In the genomic region with DNA sequence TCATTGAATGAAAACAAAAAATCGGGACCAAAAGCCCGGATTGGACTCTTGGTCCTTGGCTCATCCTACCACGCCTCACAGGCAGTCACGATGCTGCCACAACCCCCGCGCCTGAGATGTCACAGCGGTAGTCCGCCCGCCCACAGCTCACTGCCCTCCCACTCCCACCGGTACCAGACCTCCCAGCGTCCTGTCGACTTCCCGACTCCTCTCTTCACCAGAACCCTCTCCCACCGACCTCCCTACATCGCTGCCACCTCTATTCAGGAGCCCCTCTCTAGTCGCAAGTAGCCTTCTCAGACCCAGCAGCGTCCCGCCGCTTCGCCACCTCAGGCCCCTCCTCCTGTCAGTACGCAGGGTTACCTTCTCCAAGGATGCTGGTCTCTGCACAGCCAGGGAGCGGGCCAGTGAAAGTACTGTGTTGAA, we compare ENCODE assay signal across 7 mouse cellular contexts. TPM values are rescaled to one million over a fixed set of nuclear protein-coding genes. Genes with fewer than 3 reads are reported as not detected.
DNase-seq lines count a peak whose midpoint lies in the region; ATAC-seq and TF ChIP-seq lines count a peak whose summit lies in the region.

No protein-coding gene starts in this region.

- H3K27me3 ChIP-seq in hindbrain, embryonic 11.5 days (ENCODE audit: control insufficient read depth, insufficient read depth, low read length) = no peaks in the 10 kb centered on the region
- no peaks in the 10 kb centered on the region for H3K27me3 ChIP-seq in lung, embryonic 14.5 days (ENCODE audit: insufficient read depth, low read length)

- H3K9me3 ChIP-seq in hindbrain, embryonic 11.5 days (ENCODE audit: control insufficient read depth, low read length) = no peaks in the 10 kb centered on the region
- no peaks in the 10 kb centered on the region for H3K9me3 ChIP-seq in lung, embryonic 14.5 days (ENCODE audit: low read depth, low read length)

- H3K9ac ChIP-seq in hindbrain, embryonic 11.5 days (ENCODE audit: low read depth, low read length) = peak overlapping the region; percentile 83
- peak overlapping the region; percentile 68 for H3K9ac ChIP-seq in lung, embryonic 14.5 days

- no peak for TF ChIP-seq CTCF in lung, embryonic 14.5 days (IDR thresholded peaks at IDR 0.05; ENCODE audit: low read depth)

- peak overlapping the region; percentile 70 for H3K4me2 ChIP-seq in hindbrain, embryonic 11.5 days (replicated peaks; ENCODE audit: low read depth, low read length)
- peak overlapping the region; percentile 80 for H3K4me2 ChIP-seq in lung, embryonic 14.5 days

- no peaks in the 10 kb centered on the region for H3K36me3 ChIP-seq in hindbrain, embryonic 11.5 days (ENCODE audit: control insufficient read depth, insufficient read depth, low read length)
- H3K36me3 ChIP-seq in lung, embryonic 14.5 days (ENCODE audit: insufficient read depth) = no peaks in the 10 kb centered on the region

- ATAC-seq in hindbrain, embryonic 11.5 days (ENCODE audit: low FRiP score) = peak; percentile 90
- ATAC-seq in lung, embryonic 14.5 days (ENCODE audit: insufficient read depth) = peak; percentile 86

- peak overlapping the region; percentile 81 for H3K4me3 ChIP-seq in hindbrain, embryonic 11.5 days (ENCODE audit: low read depth, low read length)
- H3K4me3 ChIP-seq in lung, embryonic 14.5 days (ENCODE audit: low read depth, low read length) = peak overlapping the region; percentile 72

- peaks cover 3% of the 10 kb centered on the region; the same call in 1 of the 2 replicates for H3K4me1 ChIP-seq in hindbrain, embryonic 11.5 days (replicated peaks; ENCODE audit: control insufficient read depth, insufficient read depth, low read length)
- no peaks in the 10 kb centered on the region; the same call in 1 of the 2 replicates for H3K4me1 ChIP-seq in lung, embryonic 14.5 days (ENCODE audit: insufficient read depth)

- peak overlapping the region; percentile 78 for H3K27ac ChIP-seq in hindbrain, embryonic 11.5 days (ENCODE audit: low read depth, low read length)
- H3K27ac ChIP-seq in lung, embryonic 14.5 days (ENCODE audit: low read depth) = peak overlapping the region; percentile 51; the same call in 1 of the 2 replicates

- WGBS in hindbrain, embryonic 11.5 days = 0% methylated on average over 21 of the region's 22 CpGs
- 0% methylated on average over 22 of the region's 22 CpGs for WGBS in lung, embryonic 14.5 days

- peak; percentile 85 for DNase-seq in R1 (ENCODE audit: low read depth, low spot score)
- DNase-seq in c-Kit-positive CD71-positive TER-119-negative erythroid progenitor cells, embryonic 14.5 days (ENCODE audit: low read depth) = peak; percentile 35
- DNase-seq in frontal cortex, adult 2 months (ENCODE audit: extremely low spot score in 1 of 2, low spot score in 1 of 2) = peak; percentile 84 to 92
- peak; percentile 75 for DNase-seq in hindbrain, embryonic 11.5 days (ENCODE audit: low spot score)
- peak; percentile 84 for DNase-seq in layer of hippocampus, adult 9-11 months
- DNase-seq in lung, embryonic 14.5 days = peak; percentile 64
- peak; percentile 49 for DNase-seq in ovary, postnatal 14 days (ENCODE audit: low spot score)

RNA-seq across cellular contexts. Expression of a gene that starts 0.5 kb away (rescaled TPM):
- polyA plus RNA-seq in frontal cortex, adult 2 months (2012; rRNA removed) = 10.5 and 11.2 TPM in 2 replicates
- 8.3 and 9.0 TPM in 2 replicates for polyA plus RNA-seq in hindbrain, embryonic 11.5 days (2014; fragmentation: Nextera tagmentation; extraction: Ambion mirVana)
- polyA plus RNA-seq in lung, embryonic 14.5 days (2014; fragmentation: Nextera tagmentation; extraction: Ambion mirVana) = 5.1 and 6.3 TPM in 2 replicates

RNA-seq across cellular contexts. Expression of a gene that starts 0.8 kb away (rescaled TPM):
- polyA plus RNA-seq in frontal cortex, adult 2 months (2012; rRNA removed) = 305 and 311 TPM in 2 replicates
- polyA plus RNA-seq in hindbrain, embryonic 11.5 days (2014; fragmentation: Nextera tagmentation; extraction: Ambion mirVana) = 43.4 and 45.3 TPM in 2 replicates
- polyA plus RNA-seq in lung, embryonic 14.5 days (2014; fragmentation: Nextera tagmentation; extraction: Ambion mirVana) = 33.8 and 37.9 TPM in 2 replicates

RNA-seq across cellular contexts. Expression of a gene that starts 46.5 kb away (rescaled TPM):
- 23.0 and 23.1 TPM in 2 replicates for polyA plus RNA-seq in frontal cortex, adult 2 months (2012; rRNA removed)
- 79.1 and 87.5 TPM in 2 replicates for polyA plus RNA-seq in hindbrain, embryonic 11.5 days (2014; fragmentation: Nextera tagmentation; extraction: Ambion mirVana)
- 61.9 and 74.1 TPM in 2 replicates for polyA plus RNA-seq in lung, embryonic 14.5 days (2014; fragmentation: Nextera tagmentation; extraction: Ambion mirVana)

Comparison
In these comparisons a context has a peak if more than half of its experiments do, and no peak if none do; other contexts are left out.
1. Peak in every context shown above with its lines: DNase-seq, ATAC-seq, H3K4me3 ChIP-seq and H3K27ac ChIP-seq.
2. DNase-seq: peak in every context shown above with its lines; median percentile 88 in frontal cortex, adult 2 months; 85 in R1; 84 in layer of hippocampus, adult 9-11 months; 75 in hindbrain, embryonic 11.5 days; 64 in lung, embryonic 14.5 days; 49 in ovary, postnatal 14 days; 35 in c-Kit-positive CD71-positive TER-119-negative erythroid progenitor cells, embryonic 14.5 days.